Mouse (Mus musculus) spleen, adult 12 weeks (tissue): ENCODE data around the gene Dock1.

Source experiments
- DNase-seq: peaks from one replicate; pipeline ENCODE4 v3.0.0; 2022; ENCODE audit warnings: low spot score

The Dock1 gene

GRCm38 (mm10) chr7:134960871-134961270 lies 290.4 kb downstream of the Dock1 start:
- DNase-seq, result no peak

- DNase-seq, result no peak
Observed at GRCm38 (mm10) chr7:134961608-134962007, 291.2 kb downstream of the Dock1 start.

DNA sequence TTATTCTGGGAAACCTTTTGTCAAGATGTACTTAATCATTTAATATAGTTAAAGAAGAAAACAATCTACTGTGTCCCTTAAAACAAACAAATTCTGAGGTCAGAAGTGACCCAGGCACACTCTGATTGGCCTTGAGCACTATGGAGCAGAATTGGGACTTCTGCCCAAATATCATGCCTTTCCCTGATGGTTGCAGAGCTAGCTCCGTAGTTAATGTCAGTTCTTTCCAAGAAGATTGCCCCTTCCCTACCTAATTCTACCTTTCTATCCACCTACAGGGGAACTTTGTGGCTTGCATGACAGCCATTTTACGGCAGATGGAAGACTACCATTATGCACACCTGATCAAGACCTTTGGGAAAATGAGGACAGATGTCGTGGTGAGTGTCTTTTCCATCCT lies 319.8 kb downstream of the Dock1 start:
- no peak for DNase-seq

DNA sequence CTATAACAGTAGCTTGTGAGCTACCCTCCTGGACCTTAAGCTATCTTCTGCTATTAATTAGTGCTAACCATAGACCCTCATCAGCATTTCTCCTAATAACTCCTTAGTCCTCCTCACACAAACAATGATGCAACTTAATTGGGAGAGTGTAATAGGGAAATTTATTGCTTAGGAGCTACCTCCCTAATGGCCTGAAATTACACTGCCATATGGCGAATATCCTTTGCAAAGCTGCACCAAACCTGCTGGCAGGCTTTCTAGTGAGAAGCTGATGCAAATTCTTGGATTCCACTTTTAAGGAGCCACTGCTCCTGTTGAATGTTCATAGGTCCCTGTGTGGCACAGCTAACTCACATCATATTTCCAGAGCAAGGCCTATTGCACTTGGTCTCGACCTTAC lies 320.5 kb downstream of the Dock1 start:
- DNase-seq, result no peak

DNA sequence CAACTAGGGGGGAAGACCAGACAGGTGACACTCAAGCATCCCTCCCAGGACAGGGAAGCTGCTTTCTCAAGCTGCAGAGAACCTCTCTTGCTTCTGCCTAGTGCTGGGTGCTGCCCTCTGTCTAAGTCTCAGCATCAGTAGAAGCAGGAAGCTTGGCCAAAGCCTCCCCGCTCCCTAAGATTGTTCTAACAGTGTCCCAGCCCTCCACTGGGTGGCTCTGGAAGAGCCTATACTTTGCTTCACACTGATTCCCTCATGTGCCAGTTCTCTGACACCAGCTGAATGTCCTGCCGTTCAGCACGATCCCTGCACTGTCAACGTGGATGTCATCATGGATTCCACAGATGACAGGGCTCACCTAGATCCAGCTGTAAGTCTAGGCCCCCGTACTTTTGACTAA lies 324.5 kb downstream of the Dock1 start:
- no peak for DNase-seq

DNA sequence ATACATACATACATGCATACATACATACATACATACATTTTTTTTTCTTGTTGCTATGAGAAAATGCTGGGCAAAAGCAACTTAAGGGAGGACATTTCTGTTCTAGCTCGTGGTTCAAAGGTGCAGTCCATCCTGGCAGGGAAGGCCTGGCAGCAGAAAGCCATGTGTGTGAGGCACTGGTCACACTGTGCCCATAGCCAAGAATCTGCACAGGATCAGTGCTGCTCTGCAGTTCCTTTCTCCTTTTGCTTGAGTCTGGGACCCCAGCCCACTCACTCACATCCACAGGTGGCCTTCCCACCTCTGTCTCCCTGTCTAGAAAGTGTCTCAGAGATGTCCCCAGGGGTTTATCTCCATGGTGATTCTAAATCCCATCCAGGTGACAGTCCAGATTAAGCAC lies 331.8 kb downstream of the Dock1 start:
- DNase-seq, result no peak

DNA sequence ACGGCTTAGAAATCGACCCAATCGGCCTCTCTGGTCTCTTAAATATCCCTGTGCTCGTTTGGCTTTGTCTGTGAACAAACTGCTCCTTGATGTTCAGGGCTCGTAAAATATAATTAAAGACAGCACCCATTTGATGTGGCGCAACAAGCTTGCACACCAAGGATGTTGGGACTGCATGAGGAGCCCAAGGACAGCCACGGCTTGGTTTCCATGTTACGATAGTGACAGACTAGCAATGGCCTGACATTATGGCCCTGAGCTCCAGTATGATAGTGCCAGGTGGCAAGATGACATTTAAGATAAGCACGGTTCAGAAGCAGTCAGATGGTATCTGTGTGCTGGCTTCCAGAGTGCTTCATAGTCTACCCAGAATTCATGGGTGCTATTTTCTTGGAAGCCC lies 332.4 kb downstream of the Dock1 start:
- DNase-seq, result no peak

- DNase-seq, result no peak
Observed at GRCm38 (mm10) chr7:135005964-135006560, 335.6 kb downstream of the Dock1 start.

- no peak for DNase-seq
Observed at GRCm38 (mm10) chr7:135008021-135008420, 337.6 kb downstream of the Dock1 start.

- no peak for DNase-seq
Observed at GRCm38 (mm10) chr7:135010997-135011396, 340.5 kb downstream of the Dock1 start.

GRCm38 (mm10) chr7:135017531-135017930 lies 347.1 kb downstream of the Dock1 start:
- no peak for DNase-seq

- DNase-seq, result no peak
Observed at GRCm38 (mm10) chr7:135020762-135021161, 350.3 kb downstream of the Dock1 start.

- DNase-seq, result no peak
Observed at GRCm38 (mm10) chr7:135021544-135022100, 351.2 kb downstream of the Dock1 start.

DNA sequence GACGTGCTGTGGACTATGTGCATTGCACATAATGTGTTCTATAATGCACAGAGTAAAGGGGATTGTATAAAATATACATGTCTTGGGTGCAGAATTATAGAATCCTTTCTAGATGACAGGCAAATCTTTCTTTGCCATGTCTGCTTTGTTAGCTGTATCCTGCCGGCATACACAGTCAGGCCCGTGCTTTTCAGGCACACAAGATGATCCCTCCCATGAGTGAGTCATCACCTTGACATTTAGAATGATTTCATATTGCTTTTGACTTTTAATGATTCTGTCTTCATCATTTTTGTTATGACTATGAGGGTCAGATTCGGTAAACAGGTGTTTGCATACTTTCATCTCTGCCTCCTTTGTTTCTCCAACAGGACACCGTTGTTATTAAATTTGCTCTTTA lies 354.1 kb downstream of the Dock1 start:
- DNase-seq, result no peak

DNA sequence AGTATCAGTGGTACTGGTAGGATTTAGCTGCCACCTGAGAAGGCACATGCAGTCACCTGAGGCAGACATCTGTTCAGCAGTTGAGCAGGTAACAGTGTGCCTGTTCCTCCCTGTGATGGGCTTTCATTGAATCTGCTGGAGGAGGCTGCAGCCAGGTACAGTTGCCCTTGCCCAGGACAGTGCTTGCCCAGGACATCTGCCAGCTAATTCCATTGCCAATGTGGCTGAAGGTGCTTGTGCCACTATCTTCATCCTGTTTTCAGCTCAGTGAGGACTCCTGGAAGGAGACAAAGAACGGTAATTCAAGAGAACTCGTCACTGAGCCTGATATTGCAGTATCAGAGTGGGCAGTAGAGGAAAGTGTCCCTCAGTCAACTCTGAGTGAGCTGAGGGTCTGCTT lies 358.3 kb downstream of the Dock1 start:
- DNase-seq, result no peak

DNA sequence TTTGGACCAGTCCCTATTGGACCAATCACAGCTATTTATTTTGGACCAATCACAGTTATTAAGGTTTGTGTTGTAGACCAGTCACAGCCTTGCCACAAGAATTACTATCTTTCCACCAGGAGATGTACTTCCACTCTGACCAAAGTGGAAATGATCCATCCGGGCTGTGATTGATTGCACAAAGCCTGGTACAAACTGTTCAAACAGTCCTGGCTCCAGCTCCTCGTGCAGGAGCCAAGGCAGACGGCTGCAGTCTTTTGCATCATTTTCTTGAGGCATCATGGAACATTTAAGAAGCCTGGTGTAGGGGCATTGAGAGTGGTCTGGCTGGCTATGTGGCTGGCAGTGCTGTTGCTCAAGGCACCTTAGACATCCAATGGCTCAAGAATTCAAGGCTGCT lies 358.7 kb downstream of the Dock1 start:
- DNase-seq, result no peak

GRCm38 (mm10) chr7:135031466-135031865 lies 361.0 kb downstream of the Dock1 start:
- no peak for DNase-seq

- no peak for DNase-seq
Observed at GRCm38 (mm10) chr7:135034811-135035210, 364.4 kb downstream of the Dock1 start.

GRCm38 (mm10) chr7:135035651-135036050 lies 365.2 kb downstream of the Dock1 start:
- no peak for DNase-seq

DNA sequence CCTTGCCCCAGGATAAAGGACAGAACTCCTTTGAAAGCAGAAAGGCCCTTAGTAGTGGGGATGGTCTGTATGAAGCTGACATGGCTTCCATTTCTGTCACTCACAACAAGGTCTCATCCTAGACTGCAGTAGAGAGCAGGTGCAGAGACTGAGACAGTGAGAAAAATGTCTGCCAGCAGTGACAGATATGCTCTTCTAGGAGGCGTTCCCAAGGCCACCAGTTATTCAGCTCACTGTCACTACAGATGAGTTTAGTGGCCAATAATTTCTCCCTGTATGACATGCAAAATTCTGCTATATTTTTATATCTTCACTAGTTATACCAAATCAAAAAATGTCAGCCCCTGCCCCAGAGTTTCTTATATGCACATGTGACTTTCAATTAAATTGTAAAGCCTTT lies 368.5 kb downstream of the Dock1 start:
- DNase-seq, result no peak

DNA sequence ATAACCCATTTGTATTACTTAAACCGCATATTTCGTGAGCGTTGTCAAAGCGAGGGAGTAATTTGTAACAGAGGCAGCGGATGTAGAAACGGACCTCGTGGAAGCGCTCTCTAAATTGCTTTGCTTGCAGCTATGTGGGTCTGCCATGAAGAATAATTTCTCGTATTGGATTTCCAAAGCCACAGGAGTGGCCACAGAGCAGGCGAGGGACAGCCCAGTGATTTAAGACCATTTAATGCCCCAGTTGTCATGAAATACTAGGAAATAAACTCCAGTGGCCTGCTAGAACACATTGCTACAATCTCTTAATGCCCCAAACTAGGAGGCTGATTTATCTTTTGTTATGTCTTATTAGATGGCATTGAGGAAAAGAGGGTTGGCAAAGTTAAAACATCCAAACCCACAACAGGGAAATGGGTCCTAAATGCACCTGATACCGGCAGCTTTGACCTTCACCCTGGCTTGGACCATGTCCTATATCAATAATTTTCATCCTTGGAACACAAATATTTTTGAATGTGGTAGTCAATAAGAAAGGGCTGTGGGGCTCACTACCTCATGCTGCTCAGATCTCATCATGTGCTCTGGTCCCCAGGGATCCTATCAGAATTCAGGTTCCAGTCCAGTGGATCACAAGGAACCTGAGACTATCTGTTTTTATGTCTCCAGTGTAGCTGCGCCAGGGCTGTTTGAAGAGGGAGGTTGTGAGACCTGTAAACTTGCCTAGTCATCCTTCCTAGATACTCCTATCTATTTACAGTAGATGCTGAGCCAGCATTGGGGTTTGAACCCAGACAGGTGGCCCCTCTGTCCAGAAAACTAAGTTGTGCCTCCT lies 373.7 kb downstream of the Dock1 start:
- DNase-seq, result no peak

- no peak for DNase-seq
Observed at GRCm38 (mm10) chr7:135049416-135049815, 379.0 kb downstream of the Dock1 start.

DNA sequence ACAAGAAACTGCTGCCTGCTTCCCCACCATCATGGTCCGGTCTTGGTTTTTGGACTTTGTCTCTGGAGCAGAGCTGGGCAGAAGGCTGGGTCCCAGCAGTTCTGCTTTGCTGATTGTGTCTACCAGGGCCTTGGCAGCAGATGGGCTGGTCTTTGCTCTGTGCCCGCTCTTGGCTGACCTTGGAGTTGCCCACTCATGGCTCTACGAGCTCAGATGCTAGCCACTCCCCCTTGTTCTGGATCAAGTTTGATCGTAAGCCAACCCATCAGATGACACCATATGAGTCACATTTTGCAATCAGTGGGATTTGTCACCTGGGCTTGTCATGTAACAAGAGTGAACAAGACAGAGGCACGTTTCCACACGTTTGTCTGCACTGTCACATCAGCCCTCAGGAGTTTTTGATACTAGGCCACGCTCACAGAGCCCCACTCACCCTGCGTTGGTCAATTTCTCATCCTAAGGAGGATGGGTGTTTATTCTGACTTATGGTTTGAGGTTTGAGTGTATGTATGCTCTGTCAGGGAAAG lies 382.8 kb downstream of the Dock1 start:
- no peak for DNase-seq
